Mouse (Mus musculus) thymus, postnatal 14 days (tissue): ENCODE data around the gene Dgka.

Experiments
- DNase-seq: peaks from one replicate; pipeline ENCODE4 v3.0.0; 2021

Gene Dgka

GRCm38 (mm10) chr10:128744680-128745601 lies at the start of gene Dgka:
Dgka (minus strand) TSS chr10:128744855.
- DNase-seq: peak; percentile 86

GRCm38 (mm10) chr10:128794391-128794790 lies 49.7 kb upstream of the Dgka start:
- DNase-seq: no peak

- DNase-seq: no peak
Observed at GRCm38 (mm10) chr10:128793258-128793657, 48.6 kb upstream of the Dgka start.

GRCm38 (mm10) chr10:128792041-128792440 lies 47.4 kb upstream of the Dgka start:
- no peak for DNase-seq

- no peak for DNase-seq
Observed at GRCm38 (mm10) chr10:128790398-128791124, 45.9 kb upstream of the Dgka start, which contains the start of gene Mmp19. Mmp19 (plus strand) TSS chr10:128790910.

GRCm38 (mm10) chr10:128780200-128780599 lies 35.5 kb upstream of the Dgka start:
- no peak for DNase-seq

- peak; percentile 29 for DNase-seq
Observed at GRCm38 (mm10) chr10:128779011-128779795, 34.5 kb upstream of the Dgka start.

- DNase-seq: no peak
Observed at GRCm38 (mm10) chr10:128778441-128778840, 33.8 kb upstream of the Dgka start.

- DNase-seq: no peak
Observed at GRCm38 (mm10) chr10:128773685-128774084, 29.0 kb upstream of the Dgka start.

- DNase-seq: no peak
Observed at GRCm38 (mm10) chr10:128772895-128773294, 28.2 kb upstream of the Dgka start.

GRCm38 (mm10) chr10:128748252-128748864 lies 3.7 kb upstream of the Dgka start:
- DNase-seq: peak; percentile 87

GRCm38 (mm10) chr10:128747646-128748251 lies 3.1 kb upstream of the Dgka start, which contains the start of gene Pym1:
Pym1 (plus strand) TSS chr10:128747889.
- DNase-seq: peak; percentile 69

- no peak for DNase-seq
Observed at GRCm38 (mm10) chr10:128746972-128747645, 2.5 kb upstream of the Dgka start.

- peak; percentile 90 for DNase-seq
Observed at GRCm38 (mm10) chr10:128745946-128746613, 1.4 kb upstream of the Dgka start.

- peak; percentile 34 for DNase-seq
Observed at GRCm38 (mm10) chr10:128744211-128744610, 444 bp downstream of the Dgka start.

GRCm38 (mm10) chr10:128743791-128744191 lies 864 bp downstream of the Dgka start:
- peak; percentile 73 for DNase-seq

- peak; percentile 32 for DNase-seq
Observed at GRCm38 (mm10) chr10:128743235-128743634, 1.4 kb downstream of the Dgka start.

GRCm38 (mm10) chr10:128742616-128743015 lies 2.0 kb downstream of the Dgka start:
- DNase-seq: no peak

- no peak for DNase-seq
Observed at GRCm38 (mm10) chr10:128740296-128740695, 4.4 kb downstream of the Dgka start.

GRCm38 (mm10) chr10:128737435-128737834 lies 7.2 kb downstream of the Dgka start:
- peak; percentile 16 for DNase-seq

- no peak for DNase-seq
Observed at GRCm38 (mm10) chr10:128731992-128732391, 12.7 kb downstream of the Dgka start.
